Mouse (Mus musculus) liver, embryonic 16.5 days (tissue): ENCODE measurements around the gene Yae1d1. TPM values are rescaled to one million over a fixed set of nuclear protein-coding genes. Genes with fewer than 3 reads are reported as not detected.

Source experiments
- ATAC-seq: fragments of 200-750 bp; cut with Nextera tagmentation; 2 replicates; pipeline ENCODE4 v1.8.0; 2017; ENCODE audit warnings: low read depth, mild to moderate bottlenecking, moderate number of reproducible peaks, moderate library complexity
- H3K27ac ChIP-seq: fragments of 300-500 bp; sonication (generic); 2 replicates; pipeline ENCODE4 v1.5.1; 2014; ENCODE audit warnings: mild to moderate bottlenecking, low read length
- H3K27me3 ChIP-seq: fragments of 300-500 bp; sonication (generic); 2 replicates; pipeline ENCODE4 v1.6.1; 2014; ENCODE audit warnings: low read depth, low read length, mixed read lengths; ENCODE audit not compliant: control insufficient read depth, insufficient read depth
- H3K36me3 ChIP-seq: fragments of 300-500 bp; sonication (generic); 2 replicates; pipeline ENCODE4 v1.6.1; 2014; ENCODE audit warnings: mild to moderate bottlenecking; ENCODE audit not compliant: control insufficient read depth, insufficient read depth
- H3K4me1 ChIP-seq: fragments of 300-500 bp; sonication (generic); 2 replicates; pipeline ENCODE4 v1.6.1; 2014; ENCODE audit warnings: low read depth, low read length, mixed read lengths; ENCODE audit not compliant: control insufficient read depth
- H3K4me2 ChIP-seq: fragments of 300-500 bp; sonication (generic); 2 replicates; pipeline ENCODE4 v1.6.1; 2014; ENCODE audit warnings: low read depth, low read length, mixed read lengths
- H3K4me3 ChIP-seq: fragments of 300-500 bp; sonication (generic); 2 replicates; pipeline ENCODE4 v1.5.1; 2014; ENCODE audit warnings: low read depth, mild to moderate bottlenecking, low read length
- H3K9ac ChIP-seq: fragments of 300-500 bp; sonication (generic); 2 replicates; pipeline ENCODE4 v1.6.1; 2014; ENCODE audit warnings: low read depth, low read length
- H3K9me3 ChIP-seq: fragments of 300-500 bp; sonication (generic); replicated peaks from 2 replicates; pipeline ENCODE4 v1.6.1; 2016; ENCODE audit warnings: low read length; ENCODE audit not compliant: control insufficient read depth
- WGBS: fragments of 180-500 bp; shearing (Covaris S2); extraction: QIAGEN DNeasy Blood & Tissue Kit; methylation state at CpG from one replicate; pipeline ENCODE4 v1.1.7; 2014; ENCODE audit not compliant: insufficient replicate concordance; 5-methylcytosine and 5-hydroxymethylcytosine counted together
- polyA plus RNA-seq: library from polyadenylated mRNA; unstranded; fragments of >200 nt; fragmentation: Nextera tagmentation; extraction: Ambion mirVana; gene quantifications from 2 replicates; pipeline ENCODE4 v1.2.1, GENCODE M21; 2015

Gene Yae1d1
- polyA plus RNA-seq, 1 experiment from 2014 or later = 15.6 TPM

DNA sequence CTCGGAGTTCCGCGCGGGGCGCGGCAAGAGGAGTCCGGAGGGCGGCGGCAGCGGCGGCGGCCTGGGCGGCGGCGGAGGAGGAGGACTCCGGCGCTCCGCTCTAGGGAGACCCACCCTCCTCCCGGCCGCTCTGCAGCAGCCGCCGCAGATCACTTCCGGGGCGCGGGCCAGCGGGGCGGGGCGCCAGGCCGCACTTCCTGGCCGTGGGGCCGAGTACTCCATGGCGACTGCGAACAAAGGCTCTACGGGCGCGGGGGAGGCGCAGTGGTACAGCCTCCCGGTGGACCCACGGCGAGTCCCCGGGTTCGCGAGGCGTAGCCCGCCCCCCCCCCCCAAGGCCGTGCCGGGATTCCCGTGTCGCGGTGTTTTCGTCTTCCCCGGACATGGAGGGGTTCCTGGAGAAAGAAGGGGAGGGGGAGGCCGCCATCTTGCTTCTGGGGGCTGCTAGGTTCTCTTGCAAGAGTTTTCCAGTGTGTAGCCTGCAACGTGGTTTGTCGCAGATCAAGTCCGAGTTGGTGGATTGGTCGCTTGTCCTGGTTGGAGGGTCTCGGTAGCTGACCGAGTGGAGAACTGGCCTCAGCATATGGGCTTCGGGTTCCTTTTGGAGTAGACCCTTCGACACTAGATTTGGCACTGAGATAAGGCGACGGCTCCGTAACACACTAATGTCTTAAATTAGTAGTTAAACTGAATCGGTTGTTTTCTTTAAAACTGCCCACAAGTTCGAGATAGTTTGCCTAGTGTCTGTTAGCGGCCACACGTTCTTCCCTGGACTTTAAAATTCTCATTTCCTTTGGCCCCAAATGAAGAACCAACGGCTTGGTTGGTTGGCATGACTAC is 48.9 kb downstream of the Yae1d1 start, which contains the start of gene Rala:
TSS of gene Rala (minus strand) at position 162 of the 840 bp plus-strand sequence.
- no peaks in the 10 kb centered on the region for H3K9me3 ChIP-seq
- H3K4me3 ChIP-seq = peak within 1 kb of the TSS; percentile 81
- peak within 1 kb of the TSS; percentile 67 for H3K27ac ChIP-seq
- H3K27me3 ChIP-seq = peaks cover 6% of the 10 kb centered on the region
- peaks cover 5% of the 10 kb centered on the region; the same call in 1 of the 2 replicates for H3K4me1 ChIP-seq
- 6% methylated on average over 63 of the region's 69 CpGs for WGBS
- peak within 1 kb of the TSS; percentile 78 for H3K4me2 ChIP-seq
- H3K9ac ChIP-seq = peak within 1 kb of the TSS; percentile 77
- H3K36me3 ChIP-seq = no peaks in the 10 kb centered on the region
- ATAC-seq = peak; percentile 99

DNA sequence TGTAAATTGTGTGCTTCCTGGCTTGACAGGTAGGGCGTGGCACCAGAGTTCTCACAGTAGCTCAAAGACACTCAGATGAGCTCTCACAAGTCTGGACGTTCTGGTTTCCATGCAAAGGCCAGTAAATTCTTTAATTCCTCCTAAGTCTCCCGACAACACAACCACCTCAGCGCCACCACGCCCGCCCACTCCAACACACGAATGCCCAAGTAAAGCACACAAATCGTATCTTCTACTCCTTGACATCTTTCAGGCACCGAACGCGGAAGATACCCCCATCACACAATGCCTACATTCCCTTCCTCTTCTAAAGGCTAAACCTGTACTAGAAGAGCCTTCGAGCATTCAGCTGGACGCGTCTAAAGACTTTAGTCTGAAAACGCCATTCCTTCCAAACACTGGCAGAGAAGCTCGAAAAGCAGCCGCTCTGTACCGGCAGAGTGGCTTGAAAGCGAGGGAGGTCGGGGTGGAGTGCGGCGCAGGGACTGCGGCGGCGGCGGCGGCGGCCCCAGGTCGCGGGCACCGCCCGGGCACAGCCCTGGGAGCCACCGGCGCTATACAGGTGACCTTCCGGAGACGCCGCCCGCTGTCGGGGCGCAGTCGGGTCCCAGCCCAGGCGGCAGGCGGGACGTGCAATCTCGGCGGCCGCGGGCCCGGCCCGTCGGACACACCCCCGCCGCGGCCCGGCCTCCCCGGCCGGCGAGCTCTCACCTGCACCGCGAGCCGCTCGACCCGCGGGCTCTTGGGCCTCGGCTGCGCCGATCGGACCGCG is 49.7 kb downstream of the Yae1d1 start:
- no peaks in the 10 kb centered on the region for H3K9me3 ChIP-seq
- under 1% methylated on average over 66 of the region's 70 CpGs for WGBS
- H3K4me3 ChIP-seq = peak overlapping the region; percentile 81
- no peaks in the 10 kb centered on the region for H3K36me3 ChIP-seq
- peak; percentile 81 for ATAC-seq
- peaks cover 6% of the 10 kb centered on the region for H3K27me3 ChIP-seq
- peak overlapping the region; percentile 55 for H3K27ac ChIP-seq
- H3K9ac ChIP-seq = peak overlapping the region; percentile 77
- peak overlapping the region; percentile 78 for H3K4me2 ChIP-seq
- H3K4me1 ChIP-seq = peaks cover 5% of the 10 kb centered on the region; the same call in 1 of the 2 replicates

- Histone ChIP-seq H3K9me3 (no peaks in the 10 kb centered on the region), H3K27me3 (peaks cover 6% of the 10 kb centered on the region), H3K4me3 (no peak overlapping the region), H3K4me1 (peaks cover 5% of the 10 kb centered on the region; the same call in 1 of the 2 replicates), H3K36me3 (no peaks in the 10 kb centered on the region), H3K4me2 (no peak overlapping the region), H3K27ac (no peak overlapping the region), H3K9ac (no peak overlapping the region)
- WGBS = 43% methylated on average over 6 of the region's 6 CpGs
- no peak for ATAC-seq
Measured at GRCm38 (mm10) chr13:17942338-17942737, 50.8 kb downstream of the Yae1d1 start.

Other genes with a start within 250 kb of the Yae1d1 start
- 5.8 and 6.5 TPM in 2 replicates for gene Cdk13, start 188.3 kb downstream of the Yae1d1 start, polyA plus RNA-seq
- gene Rala, start 49.1 kb downstream of the Yae1d1 start, polyA plus RNA-seq = 16.9 and 17.4 TPM in 2 replicates